12 mouse cellular contexts compared by ENCODE assay signal in the genomic region with DNA sequence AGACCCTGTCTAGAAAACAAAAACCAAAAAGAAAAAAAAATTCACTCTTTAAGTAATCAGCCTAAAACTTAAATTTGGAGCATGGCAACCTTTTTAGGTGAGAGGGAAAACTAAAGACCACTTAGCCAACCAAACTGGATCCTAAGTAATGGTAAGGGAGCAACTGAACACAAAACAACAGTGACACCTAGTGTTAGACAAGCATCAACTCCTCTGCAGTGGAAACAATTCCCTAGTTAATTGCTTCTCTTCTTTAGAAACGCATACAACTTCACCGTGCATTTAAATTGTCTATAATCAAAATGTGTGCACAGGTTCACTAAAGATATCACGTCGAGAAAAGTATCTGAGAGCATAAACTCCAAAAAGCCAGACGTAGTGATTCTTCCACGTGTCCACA.
DNase-seq lines count a peak whose midpoint lies in the region; ATAC-seq and TF ChIP-seq lines count a peak whose summit lies in the region.
"Had no signal": no experiment of that assay in that cellular context is flagged by ENCODE, and none has a peak within 500 bp of the region (broad histone marks: within the 10 kb centered on the region; RNA-seq: fewer than 3 reads in every experiment).

No protein-coding gene starts in this region.

- peak; percentile 55; the same call in 1 of the 2 replicates for ATAC-seq in forebrain, embryonic 16.5 days
- ATAC-seq in forebrain, embryonic 12.5 days (ENCODE audit: low FRiP score) = no peak
- no peak for ATAC-seq in lung, embryonic 14.5 days (ENCODE audit: insufficient read depth)
- ATAC-seq in stomach, embryonic 16.5 days (ENCODE audit: insufficient read depth, low FRiP score) = no peak; the same call in 1 of the 2 replicates
- ATAC-seq in intestine, embryonic 16.5 days = no peak

- no peaks in the 10 kb centered on the region for H3K9me3 ChIP-seq in forebrain, embryonic 16.5 days (ENCODE audit: control insufficient read depth, low read length)
- H3K9me3 ChIP-seq in forebrain, embryonic 12.5 days = no peaks in the 10 kb centered on the region
- no peaks in the 10 kb centered on the region for H3K9me3 ChIP-seq in lung, embryonic 14.5 days (ENCODE audit: low read depth, low read length)
- peaks cover 6% of the 10 kb centered on the region; the same call in 1 of the 2 replicates for H3K9me3 ChIP-seq in stomach, embryonic 16.5 days (replicated peaks; ENCODE audit: control insufficient read depth, low read length)
- H3K9me3 ChIP-seq in intestine, embryonic 16.5 days (ENCODE audit: control insufficient read depth, low read length) = no peaks in the 10 kb centered on the region

- H3K4me2 ChIP-seq in forebrain, embryonic 16.5 days (ENCODE audit: low read length) = no peak overlapping the region
- no peak overlapping the region for H3K4me2 ChIP-seq in forebrain, embryonic 12.5 days
- H3K4me2 ChIP-seq in lung, embryonic 14.5 days = no peak overlapping the region
- no peak overlapping the region for H3K4me2 ChIP-seq in stomach, embryonic 16.5 days (ENCODE audit: low read depth, low read length)
- no peak overlapping the region for H3K4me2 ChIP-seq in intestine, embryonic 16.5 days (ENCODE audit: low read depth, low read length)

- H3K27ac ChIP-seq in forebrain, embryonic 16.5 days (ENCODE audit: low read length) = no peak overlapping the region
- no peak overlapping the region for H3K27ac ChIP-seq in forebrain, embryonic 12.5 days
- H3K27ac ChIP-seq in lung, embryonic 14.5 days (ENCODE audit: low read depth) = no peak overlapping the region
- no peak overlapping the region for H3K27ac ChIP-seq in cortical plate, adult 2 months (ENCODE audit: insufficient read depth, low read length)
- peak overlapping the region; percentile 28; the same call in 1 of the 2 replicates for H3K27ac ChIP-seq in stomach, embryonic 16.5 days (ENCODE audit: low read length)
- H3K27ac ChIP-seq in intestine, embryonic 16.5 days (ENCODE audit: low read length) = no peak overlapping the region

- 86% methylated on average over 6 of the region's 6 CpGs for WGBS in forebrain, embryonic 16.5 days
- 90% methylated on average over 6 of the region's 6 CpGs for WGBS in forebrain, embryonic 12.5 days
- WGBS in lung, embryonic 14.5 days = 81% methylated on average over 6 of the region's 6 CpGs
- WGBS in stomach, embryonic 16.5 days = 75% methylated on average over 6 of the region's 6 CpGs
- WGBS in intestine, embryonic 16.5 days = 84% methylated on average over 6 of the region's 6 CpGs

- no peaks in the 10 kb centered on the region for H3K27me3 ChIP-seq in forebrain, embryonic 16.5 days (replicated peaks; ENCODE audit: control insufficient read depth, insufficient read depth, low read length)
- H3K27me3 ChIP-seq in forebrain, embryonic 12.5 days = no peaks in the 10 kb centered on the region
- no peaks in the 10 kb centered on the region for H3K27me3 ChIP-seq in lung, embryonic 14.5 days (ENCODE audit: insufficient read depth, low read length)
- no peaks in the 10 kb centered on the region for H3K27me3 ChIP-seq in stomach, embryonic 16.5 days (ENCODE audit: control insufficient read depth, insufficient read depth, low read length)
- no peaks in the 10 kb centered on the region for H3K27me3 ChIP-seq in intestine, embryonic 16.5 days (replicated peaks; ENCODE audit: control insufficient read depth, insufficient read depth, low read length)

- peaks cover 6% of the 10 kb centered on the region for H3K36me3 ChIP-seq in forebrain, embryonic 16.5 days (ENCODE audit: control insufficient read depth, insufficient read depth)
- peaks cover 24% of the 10 kb centered on the region for H3K36me3 ChIP-seq in forebrain, embryonic 12.5 days (replicated peaks)
- H3K36me3 ChIP-seq in lung, embryonic 14.5 days (ENCODE audit: insufficient read depth) = peaks cover 41% of the 10 kb centered on the region
- H3K36me3 ChIP-seq in stomach, embryonic 16.5 days (ENCODE audit: control insufficient read depth, insufficient read depth, low read length) = peaks cover 21% of the 10 kb centered on the region; the same call in 1 of the 2 replicates
- 0 out of 2 replicates have a peak, but pooled peaks cover 3% of the 10 kb centered on the region for H3K36me3 ChIP-seq in intestine, embryonic 16.5 days (ENCODE audit: control insufficient read depth, insufficient read depth, low read length)

- no peak for TF ChIP-seq POLR2A in cortical plate, adult 2 months (IDR thresholded peaks at IDR 0.05; ENCODE audit: extremely low read depth, insufficient read depth, low read length)

- no peak overlapping the region for H3K9ac ChIP-seq in forebrain, embryonic 16.5 days (replicated peaks; ENCODE audit: low read depth, low read length)
- H3K9ac ChIP-seq in forebrain, embryonic 12.5 days = no peak overlapping the region
- H3K9ac ChIP-seq in lung, embryonic 14.5 days = no peak overlapping the region
- no peak overlapping the region for H3K9ac ChIP-seq in stomach, embryonic 16.5 days (ENCODE audit: low read length)
- H3K9ac ChIP-seq in intestine, embryonic 16.5 days (ENCODE audit: low read depth, low read length) = no peak overlapping the region

- no peaks in the 10 kb centered on the region for H3K4me1 ChIP-seq in forebrain, embryonic 16.5 days (replicated peaks; ENCODE audit: control insufficient read depth, insufficient read depth, low read length)
- H3K4me1 ChIP-seq in forebrain, embryonic 12.5 days = no peaks in the 10 kb centered on the region
- no peaks in the 10 kb centered on the region for H3K4me1 ChIP-seq in lung, embryonic 14.5 days (ENCODE audit: insufficient read depth)
- no peaks in the 10 kb centered on the region for H3K4me1 ChIP-seq in cortical plate, adult 2 months (ENCODE audit: control insufficient read depth, insufficient read depth, low read length)
- no peaks in the 10 kb centered on the region for H3K4me1 ChIP-seq in stomach, embryonic 16.5 days (ENCODE audit: control insufficient read depth, insufficient read depth, low read length)
- no peaks in the 10 kb centered on the region for H3K4me1 ChIP-seq in intestine, embryonic 16.5 days (ENCODE audit: control insufficient read depth, insufficient read depth, low read length)

- peak; percentile 79 for DNase-seq in lung, embryonic 14.5 days
- no peak for DNase-seq in lung, postnatal 4 days
- DNase-seq in spleen, postnatal 4 days (ENCODE audit: low spot score in 2 of 2) = no peak
- DNase-seq: cerebellum, adult 18-20 months; gastrocnemius, postnatal 36 days; kidney, postnatal 36 days; thymus, postnatal 14 days had no signal

- H3K4me3 ChIP-seq in forebrain, embryonic 16.5 days (replicated peaks; ENCODE audit: low read length) = no peak overlapping the region
- no peak overlapping the region for H3K4me3 ChIP-seq in forebrain, embryonic 12.5 days (replicated peaks)
- H3K4me3 ChIP-seq in lung, embryonic 14.5 days (ENCODE audit: low read depth, low read length) = no peak overlapping the region
- no peak overlapping the region for H3K4me3 ChIP-seq in cortical plate, adult 2 months (ENCODE audit: insufficient read depth, low read length)
- H3K4me3 ChIP-seq in stomach, embryonic 16.5 days (replicated peaks; ENCODE audit: low read length) = no peak overlapping the region
- no peak overlapping the region for H3K4me3 ChIP-seq in intestine, embryonic 16.5 days (ENCODE audit: low read length)

- peak; percentile 79 for TF ChIP-seq CTCF in lung, embryonic 14.5 days (IDR thresholded peaks at IDR 0.05; ENCODE audit: low read depth)
- peak; percentile 28; the same call in 1 of the 2 replicates for TF ChIP-seq CTCF in cortical plate, adult 2 months (IDR thresholded peaks at IDR 0.05; ENCODE audit: extremely low read depth, insufficient read depth, low read length)
